Mouse (Mus musculus) layer of hippocampus, adult 18-20 months (tissue): ENCODE results near the gene Mks1. TPM values are rescaled to one million over a fixed set of nuclear protein-coding genes. Genes with fewer than 3 reads are reported as not detected.

Source experiments
- DNase-seq, 2 experiments: peaks; one replicate each; pipeline ENCODE4 v3.0.0; 2022; ENCODE audit warnings: low spot score in 2 of 2
- total RNA-seq, 2 experiments: library from RNA; stranded (reverse); gene quantifications; 2 replicates each; pipeline ENCODE4 v1.2.3; 2021

Mks1 gene
- total RNA-seq, 2 experiments from 2014 or later = 5.6 TPM

- no peak for DNase-seq
These were observed 22.4 kb downstream of the Mks1 start, which contains the start of gene Epx for GRCm38 (mm10) chr11:87875436-87875835. Epx (minus strand) TSS chr11:87875536.

- no peak for DNase-seq
These were observed 26.8 kb downstream of the Mks1 start for GRCm38 (mm10) chr11:87879826-87880225.

DNA sequence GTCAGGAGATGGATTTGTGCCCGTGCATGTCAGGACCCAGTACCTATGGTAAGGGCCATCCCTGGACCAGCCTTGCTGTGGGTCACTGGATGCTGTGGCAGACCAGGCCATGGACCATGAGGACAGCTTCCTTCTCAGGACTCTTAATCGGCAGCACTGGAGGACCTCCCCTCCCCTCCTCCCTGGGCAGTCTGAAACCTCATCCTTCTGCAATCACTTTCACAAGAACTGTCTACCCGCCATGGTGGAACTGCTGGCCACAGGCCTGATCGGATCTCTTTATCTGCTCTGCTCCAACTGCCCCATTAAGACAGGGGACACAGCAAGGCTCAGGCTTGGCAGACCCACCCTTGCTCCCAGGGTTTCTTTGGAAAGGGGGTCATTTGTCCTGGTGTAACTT is 28.7 kb downstream of the Mks1 start:
- no peak for DNase-seq

DNA sequence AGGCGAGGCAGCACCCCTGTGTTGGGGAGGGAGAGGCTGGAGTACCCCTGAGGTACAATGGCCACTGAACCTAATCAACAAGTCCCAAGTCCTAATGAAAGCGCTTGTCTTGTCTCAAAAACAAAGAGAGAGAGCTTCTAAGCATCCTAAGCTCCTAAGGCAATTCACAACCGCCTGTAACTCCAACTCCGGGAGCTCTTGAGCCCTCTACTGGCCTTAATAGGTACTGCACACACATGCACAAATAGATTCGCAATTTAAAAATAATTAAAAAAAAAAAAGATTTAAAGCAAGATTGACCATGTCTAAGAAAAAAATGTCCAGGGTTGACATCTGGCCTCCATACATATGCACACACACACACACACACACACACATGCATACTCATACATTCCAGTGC is 30.5 kb downstream of the Mks1 start:
- DNase-seq = no peak

GRCm38 (mm10) chr11:87884856-87885255 is 31.8 kb downstream of the Mks1 start:
- DNase-seq = no peak

DNA sequence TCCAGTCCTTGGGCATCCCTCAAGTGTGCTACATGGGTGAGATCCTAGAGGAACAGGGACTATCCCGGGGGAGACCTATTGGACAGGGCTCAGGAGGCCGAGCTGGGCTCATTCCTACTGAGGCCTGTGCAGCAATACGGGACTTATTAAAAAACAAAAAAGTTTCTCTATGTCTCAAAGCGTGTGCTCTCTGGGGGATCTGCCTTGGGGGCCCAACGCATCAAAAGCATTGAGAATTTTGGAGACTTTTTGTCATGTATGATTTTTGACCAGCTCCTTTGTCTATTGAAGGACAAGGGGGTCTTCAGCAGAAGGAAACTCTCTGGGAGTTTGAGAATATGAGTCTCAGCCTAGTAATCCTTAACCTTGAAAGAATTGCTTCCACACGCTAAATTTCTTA is 39.2 kb downstream of the Mks1 start, which contains the start of gene Olfr462:
TSS of gene Olfr462 (minus strand) at position 101 of the 400 bp plus-strand sequence.
- DNase-seq = no peak

DNA sequence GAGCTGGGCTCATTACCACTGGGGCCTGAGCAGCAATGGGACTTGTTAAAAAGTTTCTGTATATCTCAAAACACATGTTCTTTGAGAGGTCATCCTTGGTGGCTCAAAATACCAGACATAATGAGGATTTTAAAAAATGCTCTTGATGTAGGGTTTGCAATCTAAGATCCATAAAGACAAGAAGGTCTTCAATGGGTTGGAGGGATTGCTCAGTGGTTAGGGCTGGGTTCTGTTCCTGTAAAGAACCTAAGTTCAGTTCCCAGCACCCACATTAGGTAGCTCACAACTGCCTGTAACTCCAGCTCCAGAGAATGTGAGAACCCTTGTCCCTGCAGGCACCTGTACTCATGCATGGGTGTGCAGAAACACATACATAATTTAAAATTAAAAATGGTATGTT is 44.3 kb downstream of the Mks1 start, which contains the start of gene Olfr463:
TSS of gene Olfr463 (minus strand) at position 101 of the 400 bp plus-strand sequence.
- DNase-seq = no peak

DNA sequence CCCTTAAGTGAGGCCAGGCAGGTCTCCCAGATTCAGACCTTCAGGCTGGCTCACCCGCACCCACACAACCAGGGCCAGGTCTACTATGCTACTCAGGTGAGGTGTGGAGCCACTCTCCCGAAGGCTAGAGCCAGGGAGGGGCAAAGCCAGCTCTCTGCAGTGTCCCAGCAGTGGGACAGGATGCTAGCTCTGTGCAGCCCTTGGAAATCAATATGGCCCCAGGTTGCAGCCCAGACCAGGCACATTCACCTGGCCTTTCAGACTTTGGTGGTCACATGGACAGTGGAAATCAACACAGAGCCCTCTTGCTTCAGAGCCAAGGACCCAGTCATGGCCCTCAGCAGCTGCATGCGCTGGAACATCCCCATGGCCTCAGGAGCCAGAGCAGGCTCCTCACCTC is 51.3 kb downstream of the Mks1 start:
- DNase-seq = no peak

Other genes starting within 250 kb of the Mks1 start
- under 1 TPM; 0.47 to 0.66 TPM for gene Hsf5, start 236.1 kb upstream of the Mks1 start, total RNA-seq
- gene Rnf43, start 190.5 kb upstream of the Mks1 start, total RNA-seq = 1 to 10 TPM; 2.5 to 3.1 TPM
- 10 to 100 TPM; 75.6 to 77.3 TPM for gene Supt4a, start 115.7 kb upstream of the Mks1 start, total RNA-seq
- 100 to 1,000 TPM; 128 to 144 TPM for gene Tspoap1, start 92.7 kb upstream of the Mks1 start, total RNA-seq
- under 1 TPM in 1 of 2 experiments, not detected in 1; 0.22 TPM for gene Mpo, start 59.6 kb upstream of the Mks1 start, total RNA-seq
- gene Lpo, start 24.9 kb upstream of the Mks1 start, total RNA-seq = under 1 TPM; 0.15 to 0.37 TPM
- gene Epx, start 22.3 kb downstream of the Mks1 start, total RNA-seq = under 1 TPM in 1 of 2 experiments, not detected in 1; 0.41 TPM
- gene Olfr462, start 39.1 kb downstream of the Mks1 start, total RNA-seq = not detected
- gene Olfr463, start 44.2 kb downstream of the Mks1 start, total RNA-seq = not detected
- gene Olfr464, start 67.8 kb downstream of the Mks1 start, total RNA-seq = not detected
- gene Dynll2, start 134.3 kb downstream of the Mks1 start, total RNA-seq = 100 to 1,000 TPM; 484 to 500 TPM
- gene Srsf1, start 194.2 kb downstream of the Mks1 start, total RNA-seq = 100 to 1,000 TPM; 219 to 225 TPM
- gene Vezf1, start 215.1 kb downstream of the Mks1 start, total RNA-seq = 10 to 100 TPM; 23.2 to 24.7 TPM
- gene Cuedc1, start 244.8 kb downstream of the Mks1 start, total RNA-seq = 10 to 100 TPM; 27.9 to 31.8 TPM